Mouse (Mus musculus): ENCODE measurements around the gene Bag5. TPM values are rescaled to one million over a fixed set of nuclear protein-coding genes. Genes with fewer than 3 reads are reported as not detected.

The Bag5 gene
- polyA plus RNA-seq, 1 experiment from 2014 or later = 68.1 TPM

GRCm38 (mm10) chr12:111677421-111677820, 35.6 kb downstream of the Bag5 start:
- WGBS = 19% methylated on average over 5 of the region's 5 CpGs
- H3K4me1 ChIP-seq (ENCODE audit: control insufficient read depth, insufficient read depth, low read length) = peaks cover 23% of the 10 kb centered on the region
- no peak; the same call in none of the 2 replicates for ATAC-seq (ENCODE audit: low read depth)
- H3K36me3 ChIP-seq (ENCODE audit: control insufficient read depth, insufficient read depth, low read length) = no peaks in the 10 kb centered on the region
- peak overlapping the region; percentile 97 for H3K27ac ChIP-seq (ENCODE audit: low read depth, low read length)
- H3K9ac ChIP-seq (replicated peaks; ENCODE audit: low read depth, low read length) = peak overlapping the region; percentile 68
- no peaks in the 10 kb centered on the region for H3K9me3 ChIP-seq (ENCODE audit: control insufficient read depth, low read length)
- H3K4me2 ChIP-seq (ENCODE audit: low read depth, low read length) = peak overlapping the region; percentile 97
- peak overlapping the region; percentile 79 for H3K4me3 ChIP-seq (ENCODE audit: low read depth, low read length)
- no peaks in the 10 kb centered on the region for H3K27me3 ChIP-seq (ENCODE audit: control insufficient read depth, insufficient read depth, low read length)

GRCm38 (mm10) chr12:111675797-111676580, 37.1 kb downstream of the Bag5 start:
- Histone ChIP-seq H3K9me3 (ENCODE audit: control insufficient read depth, low read length) (no peaks in the 10 kb centered on the region), H3K4me3 (ENCODE audit: low read depth, low read length) (no peak overlapping the region), H3K9ac (replicated peaks; ENCODE audit: low read depth, low read length) (no peak overlapping the region), H3K4me2 (ENCODE audit: low read depth, low read length) (no peak overlapping the region), H3K36me3 (ENCODE audit: control insufficient read depth, insufficient read depth, low read length) (no peaks in the 10 kb centered on the region), H3K27ac (ENCODE audit: low read depth, low read length) (no peak overlapping the region), H3K4me1 (ENCODE audit: control insufficient read depth, insufficient read depth, low read length) (peaks cover 23% of the 10 kb centered on the region), H3K27me3 (ENCODE audit: control insufficient read depth, insufficient read depth, low read length) (no peaks in the 10 kb centered on the region)
- no peak for ATAC-seq (ENCODE audit: low read depth)
- WGBS = 81% methylated on average over 6 of the region's 6 CpGs

- Histone ChIP-seq H3K4me1 (ENCODE audit: control insufficient read depth, insufficient read depth, low read length) (peaks cover 30% of the 10 kb centered on the region), H3K36me3 (ENCODE audit: control insufficient read depth, insufficient read depth, low read length) (0 out of 2 replicates have a peak, but pooled peaks cover under 1% of the 10 kb centered on the region), H3K4me3 (ENCODE audit: low read depth, low read length) (no peak overlapping the region), H3K9ac (replicated peaks; ENCODE audit: low read depth, low read length) (no peak overlapping the region), H3K27me3 (ENCODE audit: control insufficient read depth, insufficient read depth, low read length) (no peaks in the 10 kb centered on the region), H3K27ac (ENCODE audit: low read depth, low read length) (no peak overlapping the region), H3K9me3 (ENCODE audit: control insufficient read depth, low read length) (no peaks in the 10 kb centered on the region), H3K4me2 (ENCODE audit: low read depth, low read length) (no peak overlapping the region)
- ATAC-seq (ENCODE audit: low read depth) = no peak
- WGBS = 66% methylated on average over 2 of the region's 2 CpGs
Observed at GRCm38 (mm10) chr12:111674850-111675486, 38.1 kb downstream of the Bag5 start.

GRCm38 (mm10) chr12:111672581-111672980, 40.5 kb downstream of the Bag5 start:
- WGBS = 8% methylated on average over 12 of the region's 12 CpGs
- no peaks in the 10 kb centered on the region for H3K27me3 ChIP-seq (ENCODE audit: control insufficient read depth, insufficient read depth, low read length)
- H3K9me3 ChIP-seq (ENCODE audit: control insufficient read depth, low read length) = no peaks in the 10 kb centered on the region
- peak overlapping the region; percentile 85 for H3K4me3 ChIP-seq (ENCODE audit: low read depth, low read length)
- ATAC-seq (ENCODE audit: low read depth) = no peak; the same call in 1 of the 2 replicates
- H3K9ac ChIP-seq (replicated peaks; ENCODE audit: low read depth, low read length) = peak overlapping the region; percentile 93
- peaks cover 30% of the 10 kb centered on the region for H3K4me1 ChIP-seq (ENCODE audit: control insufficient read depth, insufficient read depth, low read length)
- peak overlapping the region; percentile 96 for H3K4me2 ChIP-seq (ENCODE audit: low read depth, low read length)
- H3K36me3 ChIP-seq (ENCODE audit: control insufficient read depth, insufficient read depth, low read length) = 0 out of 2 replicates have a peak, but pooled peaks cover 7% of the 10 kb centered on the region
- peak overlapping the region; percentile 90 for H3K27ac ChIP-seq (ENCODE audit: low read depth, low read length)

GRCm38 (mm10) chr12:111672176-111672575, 40.9 kb downstream of the Bag5 start, which contains the start of gene Ckb:
Gene Ckb, minus strand, starts transcription at chr12:111672338.
- peak; percentile 85 for ATAC-seq (ENCODE audit: low read depth)
- Histone ChIP-seq H3K27ac (ENCODE audit: low read depth, low read length) (peak within 1 kb of the TSS; percentile 90), H3K9ac (replicated peaks; ENCODE audit: low read depth, low read length) (peak within 1 kb of the TSS; percentile 93), H3K4me2 (ENCODE audit: low read depth, low read length) (peak within 1 kb of the TSS; percentile 96), H3K4me1 (ENCODE audit: control insufficient read depth, insufficient read depth, low read length) (peaks cover 26% of the 10 kb centered on the region), H3K9me3 (ENCODE audit: control insufficient read depth, low read length) (no peaks in the 10 kb centered on the region), H3K4me3 (ENCODE audit: low read depth, low read length) (peak within 1 kb of the TSS; percentile 85), H3K36me3 (ENCODE audit: control insufficient read depth, insufficient read depth, low read length) (0 out of 2 replicates have a peak, but pooled peaks cover 7% of the 10 kb centered on the region), H3K27me3 (ENCODE audit: control insufficient read depth, insufficient read depth, low read length) (no peaks in the 10 kb centered on the region)
- WGBS = under 1% methylated on average over 31 of the region's 31 CpGs

GRCm38 (mm10) chr12:111671431-111671902, 41.6 kb downstream of the Bag5 start:
- no peaks in the 10 kb centered on the region for H3K9me3 ChIP-seq (ENCODE audit: control insufficient read depth, low read length)
- H3K9ac ChIP-seq (replicated peaks; ENCODE audit: low read depth, low read length) = peak overlapping the region; percentile 93
- H3K36me3 ChIP-seq (ENCODE audit: control insufficient read depth, insufficient read depth, low read length) = 0 out of 2 replicates have a peak, but pooled peaks cover 7% of the 10 kb centered on the region
- peak overlapping the region; percentile 96 for H3K4me2 ChIP-seq (ENCODE audit: low read depth, low read length)
- no peaks in the 10 kb centered on the region for H3K27me3 ChIP-seq (ENCODE audit: control insufficient read depth, insufficient read depth, low read length)
- peaks cover 21% of the 10 kb centered on the region for H3K4me1 ChIP-seq (ENCODE audit: control insufficient read depth, insufficient read depth, low read length)
- peak overlapping the region; percentile 85 for H3K4me3 ChIP-seq (ENCODE audit: low read depth, low read length)
- under 1% methylated on average over 34 of the region's 34 CpGs for WGBS
- peak overlapping the region; percentile 90 for H3K27ac ChIP-seq (ENCODE audit: low read depth, low read length)
- ATAC-seq (ENCODE audit: low read depth) = peak; percentile 70

- under 1% methylated on average over 34 of the region's 35 CpGs for WGBS
- Histone ChIP-seq H3K9ac (replicated peaks; ENCODE audit: low read depth, low read length) (peak overlapping the region; percentile 93), H3K27ac (ENCODE audit: low read depth, low read length) (peak overlapping the region; percentile 90), H3K36me3 (ENCODE audit: control insufficient read depth, insufficient read depth, low read length) (0 out of 2 replicates have a peak, but pooled peaks cover 7% of the 10 kb centered on the region), H3K9me3 (ENCODE audit: control insufficient read depth, low read length) (no peaks in the 10 kb centered on the region), H3K4me3 (ENCODE audit: low read depth, low read length) (peak overlapping the region; percentile 85), H3K4me2 (ENCODE audit: low read depth, low read length) (peak overlapping the region; percentile 96), H3K4me1 (ENCODE audit: control insufficient read depth, insufficient read depth, low read length) (peaks cover 21% of the 10 kb centered on the region), H3K27me3 (ENCODE audit: control insufficient read depth, insufficient read depth, low read length) (no peaks in the 10 kb centered on the region)
- 0 out of 2 replicates have a peak, but pooled peaks have one; percentile 5 for ATAC-seq (ENCODE audit: low read depth)
Observed at GRCm38 (mm10) chr12:111670976-111671375, 42.1 kb downstream of the Bag5 start.

- Histone ChIP-seq H3K27ac (ENCODE audit: low read depth, low read length) (peak overlapping the region; percentile 90), H3K4me1 (ENCODE audit: control insufficient read depth, insufficient read depth, low read length) (peaks cover 21% of the 10 kb centered on the region), H3K27me3 (ENCODE audit: control insufficient read depth, insufficient read depth, low read length) (no peaks in the 10 kb centered on the region), H3K4me2 (ENCODE audit: low read depth, low read length) (peak overlapping the region; percentile 96), H3K9ac (replicated peaks; ENCODE audit: low read depth, low read length) (peak overlapping the region; percentile 93), H3K36me3 (ENCODE audit: control insufficient read depth, insufficient read depth, low read length) (0 out of 2 replicates have a peak, but pooled peaks cover 7% of the 10 kb centered on the region), H3K9me3 (ENCODE audit: control insufficient read depth, low read length) (no peaks in the 10 kb centered on the region), H3K4me3 (ENCODE audit: low read depth, low read length) (peak overlapping the region; percentile 85)
- peak; percentile 5; the same call in 1 of the 2 replicates for ATAC-seq (ENCODE audit: low read depth)
- WGBS = 2% methylated on average over 29 of the region's 29 CpGs
Observed at GRCm38 (mm10) chr12:111670371-111670971, 42.6 kb downstream of the Bag5 start.

Measured in neural tube, embryonic 14.5 days (tissue).